In genomic region chr2:124100486-124101200, GRCm38 (mm10) we compare ENCODE assay signal across 8 mouse cellular contexts. TPM values are rescaled to one million over a fixed set of nuclear protein-coding genes. Genes with fewer than 3 reads are reported as not detected.
DNase-seq lines count a peak whose midpoint lies in the region; ATAC-seq and TF ChIP-seq lines count a peak whose summit lies in the region.

No protein-coding gene starts in this region.

- ATAC-seq in liver, embryonic 12.5 days: no peak
- peak; percentile 63; the same call in 1 of the 2 replicates for ATAC-seq in limb, embryonic 14.5 days (ENCODE audit: low FRiP score, low read depth)
- peak; percentile 90 for ATAC-seq in neural tube, embryonic 12.5 days (ENCODE audit: low FRiP score, low read depth)

- H3K9ac ChIP-seq in liver, embryonic 12.5 days: no peak overlapping the region
- no peak overlapping the region for H3K9ac ChIP-seq in limb, embryonic 14.5 days (ENCODE audit: low read depth, low read length, severe bottlenecking)
- H3K9ac ChIP-seq in neural tube, embryonic 12.5 days: no peak overlapping the region

- H3K9me3 ChIP-seq in liver, embryonic 12.5 days (replicated peaks): no peaks in the 10 kb centered on the region
- no peaks in the 10 kb centered on the region for H3K9me3 ChIP-seq in limb, embryonic 14.5 days (ENCODE audit: control insufficient read depth, low read length)
- H3K9me3 ChIP-seq in neural tube, embryonic 12.5 days: no peaks in the 10 kb centered on the region

- no peak overlapping the region for H3K27ac ChIP-seq in liver, embryonic 12.5 days
- no peak overlapping the region for H3K27ac ChIP-seq in kidney, adult 2 months (ENCODE audit: insufficient read depth, low read depth, low read length)
- no peak overlapping the region for H3K27ac ChIP-seq in limb, embryonic 14.5 days (replicated peaks; ENCODE audit: low read depth, low read length)
- H3K27ac ChIP-seq in neural tube, embryonic 12.5 days: no peak overlapping the region

- no peak overlapping the region for H3K4me3 ChIP-seq in liver, embryonic 12.5 days
- H3K4me3 ChIP-seq in kidney, adult 2 months (ENCODE audit: insufficient read depth, low read depth, low read length): no peak overlapping the region
- no peak overlapping the region for H3K4me3 ChIP-seq in limb, embryonic 14.5 days (replicated peaks; ENCODE audit: low read length)
- H3K4me3 ChIP-seq in neural tube, embryonic 12.5 days: no peak overlapping the region

- H3K27me3 ChIP-seq in liver, embryonic 12.5 days (replicated peaks): no peaks in the 10 kb centered on the region
- no peaks in the 10 kb centered on the region for H3K27me3 ChIP-seq in kidney, adult 2 months (replicated peaks; ENCODE audit: control insufficient read depth, insufficient read depth, low read length)
- 0 out of 2 replicates have a peak, but pooled peaks cover 3% of the 10 kb centered on the region for H3K27me3 ChIP-seq in limb, embryonic 14.5 days (ENCODE audit: control insufficient read depth, insufficient read depth, low read length)
- no peaks in the 10 kb centered on the region for H3K27me3 ChIP-seq in neural tube, embryonic 12.5 days (replicated peaks)

- TF ChIP-seq CTCF in kidney, adult 2 months (conservative IDR thresholded peaks at IDR 0.05; ENCODE audit: insufficient read depth, insufficient read length, low read depth, low read length): peak; percentile 71

- peak; percentile 29 for DNase-seq in liver
- DNase-seq in embryo, embryonic 10 days (ENCODE audit: low spot score): peak; percentile 73
- DNase-seq in gastrocnemius, postnatal 4 days (ENCODE audit: low spot score in 2 of 2): peak; percentile 17 to 47
- DNase-seq in kidney, adult 2 months: peak; percentile 46
- DNase-seq in limb, embryonic 14.5 days (ENCODE audit: low spot score): peak; percentile 26
- peak; percentile 33 to 61 for DNase-seq in urinary bladder, postnatal 4 days (ENCODE audit: low spot score in 2 of 2)

- 31% methylated on average over 9 of the region's 9 CpGs for WGBS in liver, embryonic 12.5 days (ENCODE audit: insufficient replicate concordance)
- 17% methylated on average over 9 of the region's 9 CpGs for WGBS in kidney, adult 2 months
- 25% methylated on average over 9 of the region's 9 CpGs for WGBS in limb, embryonic 14.5 days
- WGBS in neural tube, embryonic 12.5 days: 22% methylated on average over 9 of the region's 9 CpGs

- no peak for TF ChIP-seq POLR2A in kidney, adult 2 months (IDR thresholded peaks at IDR 0.05; ENCODE audit: low read depth, low read length)
- no peak for TF ChIP-seq POLR2A in limb, embryonic 14.5 days (IDR thresholded peaks at IDR 0.05; ENCODE audit: borderline replicate concordance, extremely low read depth, insufficient read depth, insufficient read length)

- H3K36me3 ChIP-seq in liver, embryonic 12.5 days: no peaks in the 10 kb centered on the region
- H3K36me3 ChIP-seq in kidney, adult 2 months (ENCODE audit: control insufficient read depth, insufficient read depth, low read length): no peaks in the 10 kb centered on the region
- no peaks in the 10 kb centered on the region for H3K36me3 ChIP-seq in limb, embryonic 14.5 days (ENCODE audit: control insufficient read depth, insufficient read depth, low read length)
- H3K36me3 ChIP-seq in neural tube, embryonic 12.5 days: no peaks in the 10 kb centered on the region

- no peak overlapping the region for H3K4me2 ChIP-seq in liver, embryonic 12.5 days
- H3K4me2 ChIP-seq in limb, embryonic 14.5 days (replicated peaks; ENCODE audit: low read depth, low read length, severe bottlenecking): no peak overlapping the region
- 0 out of 2 replicates have a peak overlapping the region, but pooled peaks have one; percentile 19 for H3K4me2 ChIP-seq in neural tube, embryonic 12.5 days (replicated peaks)

- H3K4me1 ChIP-seq in liver, embryonic 12.5 days: no peaks in the 10 kb centered on the region
- H3K4me1 ChIP-seq in kidney, adult 2 months (ENCODE audit: control insufficient read depth, insufficient read depth, low read length): no peaks in the 10 kb centered on the region
- H3K4me1 ChIP-seq in limb, embryonic 14.5 days (ENCODE audit: control insufficient read depth, insufficient read depth, low read length): no peaks in the 10 kb centered on the region
- H3K4me1 ChIP-seq in neural tube, embryonic 12.5 days: no peaks in the 10 kb centered on the region

RNA-seq across cellular contexts. Expression of gene Sema6d, which starts 10.9 kb away (rescaled TPM):
- 5.9 and 6.6 TPM in 2 replicates for polyA plus RNA-seq in liver, embryonic 12.5 days (2016; fragmentation: Nextera tagmentation; extraction: Ambion mirVana)
- 10 to 100 TPM; 34.0 to 34.5 TPM for total RNA-seq in gastrocnemius, postnatal 4 days (2021)
- 5.0 and 5.6 TPM in 2 replicates for polyA plus RNA-seq in kidney, adult 2 months (2012; rRNA removed)
- polyA plus RNA-seq in limb, embryonic 14.5 days (2012; rRNA removed): 19.1 and 21.0 TPM in 2 replicates
- 12.7 and 12.9 TPM in 2 replicates for polyA plus RNA-seq in limb, embryonic 14.5 days (2014; fragmentation: Nextera tagmentation; extraction: Ambion mirVana)
- polyA plus RNA-seq in neural tube, embryonic 12.5 days (2016; fragmentation: Nextera tagmentation; extraction: Ambion mirVana): 37.7 and 41.7 TPM in 2 replicates
